Mouse (Mus musculus): ENCODE measurements around the gene Fam178b. TPM values are rescaled to one million over a fixed set of nuclear protein-coding genes. Genes with fewer than 3 reads are reported as not detected.

Gene Fam178b
- polyA plus RNA-seq, 1 experiment from 2014 or later, result 0.24 TPM

DNA sequence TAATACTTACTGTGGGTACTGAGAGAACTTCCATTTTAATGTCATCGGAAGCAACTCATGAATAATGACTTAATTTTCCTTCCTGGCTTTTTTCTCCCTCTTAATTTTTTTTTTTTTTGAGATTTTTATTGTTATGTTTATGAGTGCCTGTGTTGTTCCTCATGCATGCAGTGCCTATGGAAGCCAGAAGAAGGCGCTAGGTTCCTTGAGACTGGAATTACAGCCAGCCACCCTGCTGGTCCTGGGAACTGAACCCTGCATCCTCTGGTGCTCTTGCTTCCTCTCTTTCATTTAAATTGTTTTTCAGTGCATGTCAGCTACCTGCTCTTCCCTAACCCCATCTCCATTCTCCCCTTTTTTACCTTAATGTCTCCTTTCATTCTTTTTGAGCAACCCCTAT is 169.3 kb downstream of the Fam178b start:
- H3K4me1 ChIP-seq (replicated peaks), result peaks cover 49% of the 10 kb centered on the region
- H3K4me3 ChIP-seq, result peak overlapping the region; percentile 93
- H3K27me3 ChIP-seq, result no peaks in the 10 kb centered on the region
- no peak for ATAC-seq (ENCODE audit: low read depth)
- H3K27ac ChIP-seq (replicated peaks), result no peak overlapping the region
- H3K36me3 ChIP-seq, result peaks cover 17% of the 10 kb centered on the region
- peak overlapping the region; percentile 95 for H3K4me2 ChIP-seq
- WGBS, result 36% methylated on average over 2 of the region's 2 CpGs
- peak overlapping the region; percentile 91 for H3K9ac ChIP-seq
- H3K9me3 ChIP-seq, result no peaks in the 10 kb centered on the region

DNA sequence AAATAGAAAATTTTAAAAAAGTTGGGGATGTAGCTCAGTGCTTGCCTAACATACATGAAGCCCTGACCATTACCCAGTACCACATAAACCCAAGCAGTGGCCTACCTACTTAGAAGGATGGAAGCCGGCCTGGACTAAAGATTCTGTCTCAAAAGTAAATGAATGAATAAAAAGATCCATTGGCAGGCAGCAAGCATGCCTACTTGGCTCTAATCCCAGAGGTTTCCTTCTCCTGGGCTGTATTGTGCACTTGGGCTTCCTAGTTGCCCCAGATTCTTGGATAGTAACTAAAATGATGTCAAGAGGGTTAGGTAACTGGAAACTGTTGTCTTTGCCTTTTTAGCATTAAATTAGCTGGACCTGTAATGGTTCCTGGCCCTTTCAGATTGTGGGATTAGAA is 169.7 kb downstream of the Fam178b start:
- H3K36me3 ChIP-seq, result peaks cover 13% of the 10 kb centered on the region; the same call in 1 of the 2 replicates
- H3K27ac ChIP-seq (replicated peaks), result peak overlapping the region; percentile 99; the same call in 1 of the 2 replicates
- peak overlapping the region; percentile 91 for H3K9ac ChIP-seq
- ATAC-seq (ENCODE audit: low read depth), result no peak
- H3K9me3 ChIP-seq, result no peaks in the 10 kb centered on the region
- peak overlapping the region; percentile 95 for H3K4me2 ChIP-seq
- no peaks in the 10 kb centered on the region for H3K27me3 ChIP-seq
- peaks cover 47% of the 10 kb centered on the region for H3K4me1 ChIP-seq (replicated peaks)
- peak overlapping the region; percentile 93 for H3K4me3 ChIP-seq
- 0% methylated on average over 1 of the region's 1 CpGs for WGBS

- ATAC-seq (ENCODE audit: low read depth), result no peak
- under 1% methylated on average over 16 of the region's 16 CpGs for WGBS
Measured at GRCm38 (mm10) chr1:36512966-36513280, 170.1 kb downstream of the Fam178b start.

More at GRCm38 (mm10) chr1:36512966-36513280, 170.1 kb downstream of the Fam178b start:
- H3K4me2 ChIP-seq, result peak overlapping the region; percentile 95
- H3K9me3 ChIP-seq, result no peaks in the 10 kb centered on the region
- H3K4me3 ChIP-seq, result peak overlapping the region; percentile 93
- H3K27ac ChIP-seq (replicated peaks), result peak overlapping the region; percentile 99
- peaks cover 10% of the 10 kb centered on the region; the same call in 1 of the 2 replicates for H3K36me3 ChIP-seq
- H3K27me3 ChIP-seq, result no peaks in the 10 kb centered on the region
- peaks cover 44% of the 10 kb centered on the region for H3K4me1 ChIP-seq (replicated peaks)
- peak overlapping the region; percentile 91 for H3K9ac ChIP-seq

Small RNA genes within 50 kb of the gene (microRNA-seq; reads per million reads assigned to microRNA genes)
- not detected for gene Gm24133

Other genes starting within 250 kb of the Fam178b start
- 73.1 and 74.6 TPM in 2 replicates for gene Lman2l, start 237.9 kb downstream of the Fam178b start, polyA plus RNA-seq (2015; fragmentation: Nextera tagmentation; extraction: Ambion mirVana)
- gene Cnnm4, start 211.6 kb downstream of the Fam178b start, polyA plus RNA-seq (2015; fragmentation: Nextera tagmentation; extraction: Ambion mirVana), result 9.3 and 10.3 TPM in 2 replicates
- gene Cnnm3, start 171.3 kb downstream of the Fam178b start, polyA plus RNA-seq (2015; fragmentation: Nextera tagmentation; extraction: Ambion mirVana), result 3.4 and 4.2 TPM in 2 replicates
- 19.0 and 19.2 TPM in 2 replicates for gene Ankrd23, start 146.3 kb downstream of the Fam178b start, polyA plus RNA-seq (2015; fragmentation: Nextera tagmentation; extraction: Ambion mirVana)
- 0.32 and 1.9 TPM in 2 replicates for gene Gm42417, start 143.8 kb downstream of the Fam178b start, polyA plus RNA-seq (2015; fragmentation: Nextera tagmentation; extraction: Ambion mirVana)
- gene Ankrd39, start 135.7 kb downstream of the Fam178b start, polyA plus RNA-seq (2015; fragmentation: Nextera tagmentation; extraction: Ambion mirVana), result 23.8 and 26.2 TPM in 2 replicates
- 23.4 and 25.2 TPM in 2 replicates for gene Sema4c, start 124.8 kb downstream of the Fam178b start, polyA plus RNA-seq (2015; fragmentation: Nextera tagmentation; extraction: Ambion mirVana)
- 697 and 709 TPM in 2 replicates for gene Cox5b, start 8.3 kb upstream of the Fam178b start, polyA plus RNA-seq (2015; fragmentation: Nextera tagmentation; extraction: Ambion mirVana)
- 0.36 and 0.66 TPM in 2 replicates for gene 4933424G06Rik, start 27.0 kb upstream of the Fam178b start, polyA plus RNA-seq (2015; fragmentation: Nextera tagmentation; extraction: Ambion mirVana)
- gene Actr1b, start 31.2 kb upstream of the Fam178b start, polyA plus RNA-seq (2015; fragmentation: Nextera tagmentation; extraction: Ambion mirVana), result 120 and 126 TPM in 2 replicates
- gene Zap70, start 78.6 kb upstream of the Fam178b start, polyA plus RNA-seq (2015; fragmentation: Nextera tagmentation; extraction: Ambion mirVana), result 0.63 and 0.87 TPM in 2 replicates